Mouse (Mus musculus) brain, embryonic 14.5 days (tissue): ENCODE results near the gene Nbea.

Experiments used
- CTCF ChIP-seq: fragments of 200-500 bp; IDR thresholded peaks from 2 replicates; pipeline ENCODE4 v1.5.1; 2012; ENCODE audit warnings: inconsistent platforms, mild to moderate bottlenecking, moderate library complexity, borderline replicate concordance; ENCODE audit not compliant: insufficient read depth, insufficient read length; ENCODE audit errors: extremely low read depth
- POLR2A ChIP-seq: fragments of 200-500 bp; IDR thresholded peaks from 2 replicates; pipeline ENCODE4 v1.6.1; 2012; ENCODE audit warnings: mild to moderate bottlenecking, inconsistent platforms, borderline replicate concordance; ENCODE audit not compliant: poor library complexity, insufficient read depth, insufficient read length, severe bottlenecking; ENCODE audit errors: extremely low read depth

GRCm38 (mm10) chr3:55637660-55638059 is 545.8 kb downstream of the Nbea start:
- TF ChIP-seq CTCF (no peak), POLR2A (no peak)
